Mouse (Mus musculus): ENCODE results near the gene Bet1l. TPM values are rescaled to one million over a fixed set of nuclear protein-coding genes. Genes with fewer than 3 reads are reported as not detected.

Gene Bet1l
- polyA plus RNA-seq, 1 experiment from 2014 or later, result 30.3 TPM

- no peak overlapping the region for H3K4me3 ChIP-seq
- no peaks in the 10 kb centered on the region for H3K4me1 ChIP-seq
- no peaks in the 10 kb centered on the region for H3K36me3 ChIP-seq
- ATAC-seq (ENCODE audit: low FRiP score, low read depth), result no peak
- H3K9me3 ChIP-seq, result no peaks in the 10 kb centered on the region
- no peak overlapping the region for H3K9ac ChIP-seq
- H3K27ac ChIP-seq, result no peak overlapping the region
- H3K4me2 ChIP-seq (replicated peaks), result no peak overlapping the region
- peaks cover 4% of the 10 kb centered on the region; the same call in 1 of the 2 replicates for H3K27me3 ChIP-seq (replicated peaks)
- WGBS, result 35% methylated on average over 19 of the region's 19 CpGs
Measured at GRCm38 (mm10) chr7:140840750-140841735, 16.3 kb downstream of the Bet1l start.

- no peaks in the 10 kb centered on the region for H3K4me1 ChIP-seq
- no peak overlapping the region for H3K9ac ChIP-seq
- peaks cover 4% of the 10 kb centered on the region; the same call in 1 of the 2 replicates for H3K27me3 ChIP-seq (replicated peaks)
- WGBS, result 64% methylated on average over 5 of the region's 5 CpGs
- no peak overlapping the region for H3K4me2 ChIP-seq (replicated peaks)
- H3K9me3 ChIP-seq, result no peaks in the 10 kb centered on the region
- no peak overlapping the region for H3K4me3 ChIP-seq
- H3K36me3 ChIP-seq, result no peaks in the 10 kb centered on the region
- no peak overlapping the region for H3K27ac ChIP-seq
- ATAC-seq (ENCODE audit: low FRiP score, low read depth), result no peak
Measured at GRCm38 (mm10) chr7:140839556-140839955, 17.8 kb downstream of the Bet1l start.

- ATAC-seq (ENCODE audit: low FRiP score, low read depth), result no peak
- Histone ChIP-seq H3K4me3 (no peak overlapping the region), H3K36me3 (no peaks in the 10 kb centered on the region), H3K4me2 (replicated peaks) (no peak overlapping the region), H3K9ac (no peak overlapping the region), H3K27ac (no peak overlapping the region), H3K9me3 (no peaks in the 10 kb centered on the region), H3K4me1 (no peaks in the 10 kb centered on the region), H3K27me3 (replicated peaks) (peaks cover 4% of the 10 kb centered on the region; the same call in 1 of the 2 replicates)
- WGBS, result 88% methylated on average over 9 of the region's 9 CpGs
Measured at GRCm38 (mm10) chr7:140836243-140837115, 20.9 kb downstream of the Bet1l start.

GRCm38 (mm10) chr7:140835758-140836087 lies 21.7 kb downstream of the Bet1l start:
- 77% methylated on average over 2 of the region's 2 CpGs for WGBS
- Histone ChIP-seq H3K4me2 (replicated peaks) (no peak overlapping the region), H3K27me3 (replicated peaks) (no peaks in the 10 kb centered on the region), H3K9me3 (no peaks in the 10 kb centered on the region), H3K4me1 (no peaks in the 10 kb centered on the region), H3K9ac (no peak overlapping the region), H3K27ac (no peak overlapping the region), H3K36me3 (no peaks in the 10 kb centered on the region), H3K4me3 (no peak overlapping the region)
- no peak for ATAC-seq (ENCODE audit: low FRiP score, low read depth)

- no peaks in the 10 kb centered on the region for H3K4me1 ChIP-seq
- no peaks in the 10 kb centered on the region for H3K36me3 ChIP-seq
- 51% methylated on average over 20 of the region's 20 CpGs for whole genome bisulfite sequencing
- H3K4me2 ChIP-seq (replicated peaks), result no peak within 1 kb of the TSS
- ATAC-seq (ENCODE audit: low FRiP score, low read depth), result no peak
- H3K27ac ChIP-seq, result no peak within 1 kb of the TSS
- no peak within 1 kb of the TSS for H3K4me3 ChIP-seq
- no peaks in the 10 kb centered on the region for H3K9me3 ChIP-seq
- H3K9ac ChIP-seq, result no peak within 1 kb of the TSS
- H3K27me3 ChIP-seq (replicated peaks), result no peaks in the 10 kb centered on the region
Measured at GRCm38 (mm10) chr7:140834968-140835757, 22.2 kb downstream of the Bet1l start, which contains the start of gene Urah. TSS of gene Urah (plus strand) at chr7:140835018.

- H3K27me3 ChIP-seq (replicated peaks), result no peaks in the 10 kb centered on the region
- no peak overlapping the region for H3K27ac ChIP-seq
- no peaks in the 10 kb centered on the region for H3K4me1 ChIP-seq
- H3K9ac ChIP-seq, result no peak overlapping the region
- no peak overlapping the region for H3K4me3 ChIP-seq
- ATAC-seq (ENCODE audit: low FRiP score, low read depth), result no peak
- H3K9me3 ChIP-seq, result no peaks in the 10 kb centered on the region
- WGBS, result 82% methylated on average over 4 of the region's 4 CpGs
- H3K36me3 ChIP-seq, result no peaks in the 10 kb centered on the region
- H3K4me2 ChIP-seq (replicated peaks), result no peak overlapping the region
Measured at GRCm38 (mm10) chr7:140833341-140833740, 24.0 kb downstream of the Bet1l start.

GRCm38 (mm10) chr7:140831447-140831846 lies 25.9 kb downstream of the Bet1l start:
- no peak for ATAC-seq (ENCODE audit: low FRiP score, low read depth)
- H3K4me2 ChIP-seq (replicated peaks), result no peak overlapping the region
- no peak overlapping the region for H3K4me3 ChIP-seq
- H3K9ac ChIP-seq, result no peak overlapping the region
- H3K27me3 ChIP-seq (replicated peaks), result no peaks in the 10 kb centered on the region
- WGBS, result 76% methylated on average over 6 of the region's 6 CpGs
- no peaks in the 10 kb centered on the region for H3K36me3 ChIP-seq
- no peak overlapping the region for H3K27ac ChIP-seq
- no peaks in the 10 kb centered on the region for H3K9me3 ChIP-seq
- H3K4me1 ChIP-seq, result no peaks in the 10 kb centered on the region

GRCm38 (mm10) chr7:140828171-140828881 lies 29.1 kb downstream of the Bet1l start:
- H3K9me3 ChIP-seq, result no peaks in the 10 kb centered on the region
- no peaks in the 10 kb centered on the region for H3K36me3 ChIP-seq
- no peaks in the 10 kb centered on the region for H3K27me3 ChIP-seq (replicated peaks)
- H3K4me1 ChIP-seq, result no peaks in the 10 kb centered on the region
- 41% methylated on average over 8 of the region's 8 CpGs for WGBS
- no peak overlapping the region for H3K4me3 ChIP-seq
- H3K9ac ChIP-seq, result no peak overlapping the region
- ATAC-seq (ENCODE audit: low FRiP score, low read depth), result no peak
- no peak overlapping the region for H3K4me2 ChIP-seq (replicated peaks)
- H3K27ac ChIP-seq, result no peak overlapping the region

GRCm38 (mm10) chr7:140822731-140823130 lies 34.6 kb downstream of the Bet1l start:
- Histone ChIP-seq H3K4me1 (no peaks in the 10 kb centered on the region), H3K27ac (no peak overlapping the region), H3K4me3 (no peak overlapping the region), H3K9me3 (no peaks in the 10 kb centered on the region), H3K27me3 (replicated peaks) (no peaks in the 10 kb centered on the region), H3K36me3 (no peaks in the 10 kb centered on the region), H3K9ac (no peak overlapping the region), H3K4me2 (replicated peaks) (no peak overlapping the region)
- 89% methylated on average over 4 of the region's 4 CpGs for WGBS
- no peak for ATAC-seq (ENCODE audit: low FRiP score, low read depth)

GRCm38 (mm10) chr7:140821653-140822329 lies 35.6 kb downstream of the Bet1l start, which contains the start of gene Zfp941:
TSS of gene Zfp941 (minus strand) at chr7:140822178.
- peak; percentile 90 for ATAC-seq (ENCODE audit: low FRiP score, low read depth)
- Histone ChIP-seq H3K36me3 (no peaks in the 10 kb centered on the region), H3K9ac (peak within 1 kb of the TSS; percentile 64), H3K27me3 (replicated peaks) (no peaks in the 10 kb centered on the region), H3K4me3 (peak within 1 kb of the TSS; percentile 50), H3K9me3 (no peaks in the 10 kb centered on the region), H3K27ac (peak within 1 kb of the TSS; percentile 68), H3K4me1 (no peaks in the 10 kb centered on the region), H3K4me2 (replicated peaks) (peak within 1 kb of the TSS; percentile 70)
- WGBS, result 1% methylated on average over 21 of the region's 21 CpGs

GRCm38 (mm10) chr7:140821305-140821652 lies 36.1 kb downstream of the Bet1l start:
- Histone ChIP-seq H3K4me1 (no peaks in the 10 kb centered on the region), H3K27ac (no peak overlapping the region), H3K9ac (no peak overlapping the region; the same call in 1 of the 2 replicates), H3K27me3 (replicated peaks) (no peaks in the 10 kb centered on the region), H3K4me3 (peak overlapping the region; percentile 50), H3K9me3 (no peaks in the 10 kb centered on the region), H3K4me2 (replicated peaks) (peak overlapping the region; percentile 70), H3K36me3 (no peaks in the 10 kb centered on the region)
- ATAC-seq (ENCODE audit: low FRiP score, low read depth), result peak; percentile 57; the same call in 1 of the 2 replicates
- WGBS, result 55% methylated on average over 5 of the region's 5 CpGs
